Mouse (Mus musculus) cerebellum, adult 2 months (tissue): ENCODE data around the gene Ip6k2.

Source experiments
- CTCF ChIP-seq: fragments of 200-500 bp; IDR thresholded peaks from 2 replicates; pipeline ENCODE4 v1.5.1; 2011; ENCODE audit warnings: low read depth, mild to moderate bottlenecking, control low read depth, low read length, moderate library complexity, borderline replicate concordance; ENCODE audit not compliant: insufficient read depth
- POLR2A ChIP-seq: fragments of 200-500 bp; IDR thresholded peaks from 2 replicates; pipeline ENCODE4 v1.6.1; 2011; ENCODE audit warnings: low read length, control low read depth, borderline replicate concordance; ENCODE audit not compliant: insufficient read depth

GRCm38 (mm10) chr9:108847374-108847773, 63.8 kb downstream of the Ip6k2 start:
- TF ChIP-seq POLR2A (no peak), CTCF (no peak)
